Mouse (Mus musculus) forebrain, embryonic 13.5 days (tissue): ENCODE data around the gene 1700029H14Rik. TPM values are rescaled to one million over a fixed set of nuclear protein-coding genes. Genes with fewer than 3 reads are reported as not detected.
A peak's percentile ranks its signal among the peaks of the same experiment; 100 is the strongest.

Source experiments
- ATAC-seq: fragments of 200-750 bp; cut with Nextera tagmentation; 2 replicates; pipeline ENCODE4 v1.8.0; 2017
- H3K27ac ChIP-seq: fragments of 300-500 bp; sonication (generic); 2 replicates; pipeline ENCODE4 v1.5.1; 2015; ENCODE audit warnings: inconsistent platforms, mild to moderate bottlenecking, moderate library complexity
- H3K27me3 ChIP-seq: fragments of 300-500 bp; sonication (generic); 2 replicates; pipeline ENCODE4 v1.6.1; 2015; ENCODE audit warnings: mild to moderate bottlenecking, inconsistent platforms
- H3K36me3 ChIP-seq: fragments of 300-500 bp; sonication (generic); 2 replicates; pipeline ENCODE4 v1.6.1; 2015; ENCODE audit warnings: mild to moderate bottlenecking, inconsistent platforms; ENCODE audit not compliant: poor library complexity, severe bottlenecking
- H3K4me1 ChIP-seq: fragments of 300-500 bp; sonication (generic); 2 replicates; pipeline ENCODE4 v1.6.1; 2015; ENCODE audit warnings: inconsistent platforms
- H3K4me2 ChIP-seq: fragments of 300-500 bp; sonication (generic); 2 replicates; pipeline ENCODE4 v1.6.1; 2015; ENCODE audit warnings: inconsistent platforms, mild to moderate bottlenecking, moderate library complexity
- H3K4me3 ChIP-seq: fragments of 300-500 bp; sonication (generic); 2 replicates; pipeline ENCODE4 v1.5.1; 2015; ENCODE audit warnings: mild to moderate bottlenecking, inconsistent platforms
- H3K9ac ChIP-seq: fragments of 300-500 bp; sonication (generic); 2 replicates; pipeline ENCODE4 v1.6.1; 2015; ENCODE audit warnings: mild to moderate bottlenecking, inconsistent platforms
- H3K9me3 ChIP-seq: fragments of 300-500 bp; sonication (generic); replicated peaks from 2 replicates; pipeline ENCODE4 v1.6.1; 2016; ENCODE audit warnings: inconsistent platforms
- WGBS: fragments of 180-500 bp; shearing (Covaris S2); methylation state at CpG from one replicate; pipeline ENCODE4 v1.1.7; 2015; 5-methylcytosine and 5-hydroxymethylcytosine counted together
- polyA plus RNA-seq: library from polyadenylated mRNA; unstranded; fragments of >200 nt; fragmentation: Nextera tagmentation; extraction: Ambion mirVana; gene quantifications from 2 replicates; pipeline ENCODE4 v1.2.1, GENCODE M21; 2015

The 1700029H14Rik gene
- polyA plus RNA-seq, 1 experiment from 2014 or later, result not detected

DNA sequence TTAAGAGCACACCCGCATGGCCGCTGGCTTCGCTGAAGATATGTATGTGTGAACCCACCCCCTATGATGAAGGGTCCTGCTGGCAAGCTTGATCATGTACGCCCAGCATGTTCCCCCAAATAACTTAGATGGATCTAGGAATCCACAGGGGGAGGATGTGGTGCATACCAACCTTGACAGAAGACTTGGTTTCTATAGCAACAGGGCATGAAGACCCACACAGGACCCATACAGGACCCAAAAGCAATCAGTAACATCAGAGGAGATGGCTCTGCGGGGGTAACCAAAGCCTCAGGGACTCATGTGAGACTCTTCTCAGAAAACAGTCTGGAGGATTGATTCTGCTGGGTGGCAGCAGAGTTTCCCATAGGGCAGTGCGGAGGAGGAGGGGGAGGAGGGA, 29.0 kb upstream of the 1700029H14Rik start:
- ATAC-seq, result no peak
- peaks cover 8% of the 10 kb centered on the region for H3K36me3 ChIP-seq
- WGBS, result 88% methylated on average over 6 of the region's 6 CpGs

DNA sequence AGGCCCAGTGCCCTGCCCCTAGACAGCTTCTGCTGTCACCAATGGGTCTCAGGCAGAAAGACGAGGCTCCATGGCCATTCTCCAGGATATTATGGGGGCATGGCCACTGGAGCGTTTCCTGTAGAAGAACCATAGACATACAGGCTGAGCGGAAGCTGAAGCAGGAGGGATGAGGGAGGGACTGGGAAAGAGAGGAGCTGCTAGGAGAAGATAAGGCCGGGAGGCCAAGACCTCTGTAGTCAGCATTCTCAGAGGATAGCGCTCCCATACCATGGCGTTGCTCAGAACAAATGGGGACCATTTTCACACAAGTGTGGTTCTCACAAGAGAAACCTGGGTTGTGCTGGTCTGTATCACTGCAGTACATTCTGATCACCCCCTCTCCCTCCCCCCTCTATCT, 26.8 kb upstream of the 1700029H14Rik start:
- Histone ChIP-seq H3K4me1 (no peaks in the 10 kb centered on the region), H3K27me3 (no peaks in the 10 kb centered on the region), H3K27ac (no peak overlapping the region), H3K4me3 (no peak overlapping the region), H3K4me2 (no peak overlapping the region), H3K9ac (no peak overlapping the region), H3K9me3 (no peaks in the 10 kb centered on the region), H3K36me3 (peaks cover 24% of the 10 kb centered on the region)
- 88% methylated on average over 6 of the region's 6 CpGs for WGBS
- no peak for ATAC-seq

More for the DNA sequence above, 29.0 kb upstream of the 1700029H14Rik start:
- no peak overlapping the region for H3K9ac ChIP-seq
- H3K27me3 ChIP-seq, result no peaks in the 10 kb centered on the region
- no peak overlapping the region for H3K4me2 ChIP-seq
- no peak overlapping the region for H3K27ac ChIP-seq
- no peaks in the 10 kb centered on the region for H3K9me3 ChIP-seq
- H3K4me1 ChIP-seq, result no peaks in the 10 kb centered on the region
- no peak overlapping the region for H3K4me3 ChIP-seq

GRCm38 (mm10) chr8:13584652-13585051, 22.4 kb upstream of the 1700029H14Rik start:
- Histone ChIP-seq H3K4me2 (no peak overlapping the region), H3K9ac (no peak overlapping the region), H3K27me3 (no peaks in the 10 kb centered on the region), H3K9me3 (no peaks in the 10 kb centered on the region), H3K4me1 (no peaks in the 10 kb centered on the region), H3K27ac (no peak overlapping the region), H3K36me3 (peaks cover 65% of the 10 kb centered on the region), H3K4me3 (no peak overlapping the region)
- ATAC-seq, result no peak
- 87% methylated on average over 8 of the region's 8 CpGs for WGBS

GRCm38 (mm10) chr8:13577869-13578268, 15.6 kb upstream of the 1700029H14Rik start:
- 97% methylated on average over 6 of the region's 6 CpGs for WGBS
- Histone ChIP-seq H3K4me3 (no peak overlapping the region), H3K27ac (no peak overlapping the region), H3K4me2 (no peak overlapping the region), H3K27me3 (no peaks in the 10 kb centered on the region), H3K9me3 (no peaks in the 10 kb centered on the region), H3K9ac (no peak overlapping the region), H3K36me3 (peaks cover 65% of the 10 kb centered on the region), H3K4me1 (no peaks in the 10 kb centered on the region)
- no peak for ATAC-seq

- no peak for ATAC-seq
- Histone ChIP-seq H3K27ac (no peak overlapping the region), H3K36me3 (peaks cover 20% of the 10 kb centered on the region), H3K27me3 (no peaks in the 10 kb centered on the region), H3K4me2 (no peak overlapping the region), H3K9ac (no peak overlapping the region), H3K4me3 (no peak overlapping the region), H3K9me3 (no peaks in the 10 kb centered on the region), H3K4me1 (no peaks in the 10 kb centered on the region)
- WGBS, result 89% methylated on average over 11 of the region's 11 CpGs
These were observed 9.7 kb upstream of the 1700029H14Rik start for GRCm38 (mm10) chr8:13571999-13572398.

DNA sequence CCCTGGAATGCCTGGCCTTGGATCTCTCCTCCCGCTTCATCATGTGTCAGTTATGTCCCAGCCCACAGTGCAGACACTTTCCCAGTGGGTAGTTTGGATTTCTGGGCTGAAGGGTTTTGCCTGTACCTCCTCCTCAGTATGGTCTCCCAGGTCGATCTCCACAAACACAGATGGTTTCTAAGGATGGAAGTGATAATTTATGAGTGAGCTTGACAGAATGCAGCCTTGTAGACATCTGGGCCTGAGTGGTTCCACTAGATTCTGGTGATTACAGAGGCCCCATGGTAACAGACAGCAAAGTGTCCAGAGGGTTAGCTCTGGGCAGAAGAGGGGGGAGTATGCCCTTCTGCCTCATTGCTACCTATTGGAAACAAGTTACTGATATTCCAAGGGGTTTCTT, 4.7 kb downstream of the 1700029H14Rik start:
- ATAC-seq, result no peak
- Histone ChIP-seq H3K27me3 (no peaks in the 10 kb centered on the region), H3K4me3 (no peak overlapping the region), H3K4me2 (no peak overlapping the region), H3K9me3 (no peaks in the 10 kb centered on the region), H3K4me1 (no peaks in the 10 kb centered on the region), H3K36me3 (no peaks in the 10 kb centered on the region), H3K9ac (no peak overlapping the region), H3K27ac (no peak overlapping the region)
- WGBS, result 84% methylated on average over 2 of the region's 2 CpGs

DNA sequence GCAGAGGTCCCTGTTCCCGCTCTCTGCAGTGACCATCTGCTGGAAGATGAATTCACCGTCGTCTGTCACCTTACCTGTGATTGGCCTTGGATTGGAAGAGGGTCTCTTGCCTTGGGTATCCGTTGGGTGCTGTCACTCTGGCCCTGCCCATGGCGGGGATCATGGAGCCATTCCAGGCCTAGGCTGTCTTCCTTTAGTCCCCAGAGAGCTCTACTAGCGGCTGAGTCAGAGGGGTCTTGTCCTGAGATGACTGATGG, 10.8 kb downstream of the 1700029H14Rik start:
- Histone ChIP-seq H3K4me2 (no peak overlapping the region), H3K36me3 (no peaks in the 10 kb centered on the region), H3K9me3 (no peaks in the 10 kb centered on the region), H3K4me3 (no peak overlapping the region), H3K27me3 (no peaks in the 10 kb centered on the region), H3K4me1 (no peaks in the 10 kb centered on the region), H3K27ac (no peak overlapping the region), H3K9ac (no peak overlapping the region)
- 93% methylated on average over 6 of the region's 6 CpGs for WGBS
- ATAC-seq, result no peak

DNA sequence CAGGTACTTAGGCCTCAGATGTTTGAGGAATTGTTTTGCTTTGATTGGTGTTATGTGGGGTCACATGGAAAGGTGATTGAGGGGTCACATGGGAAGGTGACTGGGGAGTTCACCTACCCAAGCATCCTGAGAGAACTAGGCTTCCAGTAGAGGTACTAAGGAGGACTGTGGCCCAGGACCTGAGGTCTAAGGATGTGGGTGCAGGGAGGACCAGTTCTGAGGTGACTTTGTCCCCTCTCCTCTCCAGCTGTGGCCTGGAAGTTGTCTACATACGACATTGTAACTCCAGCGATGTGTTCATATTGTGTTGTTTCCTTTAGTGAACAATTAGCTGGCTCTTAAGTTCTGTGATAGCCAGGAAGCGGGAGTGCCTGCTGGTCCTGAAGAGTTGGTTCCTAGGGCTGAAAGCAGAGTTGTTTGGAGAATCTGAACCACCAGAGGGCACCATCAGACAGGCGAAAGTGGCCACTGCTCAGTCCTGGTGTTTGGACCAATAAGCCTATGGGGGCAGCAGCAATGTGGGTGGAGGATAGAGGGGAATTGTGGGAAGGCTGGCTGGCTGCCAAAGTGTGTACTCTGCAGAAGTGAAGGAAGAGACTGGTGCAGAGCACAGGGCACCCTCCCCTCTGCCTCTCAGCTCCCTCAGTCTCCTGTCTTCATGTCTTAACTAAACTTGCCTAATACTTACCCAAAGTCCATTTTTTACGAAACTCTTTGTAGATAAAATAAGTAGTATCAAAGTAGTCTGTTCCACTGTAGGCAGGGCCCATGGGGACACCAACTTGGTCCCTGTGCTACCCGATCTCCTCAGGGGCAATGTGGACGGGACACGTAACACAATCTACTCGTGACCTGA, 11.3 kb downstream of the 1700029H14Rik start:
- H3K27ac ChIP-seq, result no peak overlapping the region
- WGBS, result 63% methylated on average over 9 of the region's 9 CpGs
- no peak overlapping the region for H3K4me3 ChIP-seq
- H3K4me2 ChIP-seq, result no peak overlapping the region
- no peaks in the 10 kb centered on the region for H3K9me3 ChIP-seq
- no peak overlapping the region for H3K9ac ChIP-seq
- H3K36me3 ChIP-seq, result no peaks in the 10 kb centered on the region
- H3K4me1 ChIP-seq, result no peaks in the 10 kb centered on the region
- ATAC-seq, result peak; percentile 96
- no peaks in the 10 kb centered on the region for H3K27me3 ChIP-seq

DNA sequence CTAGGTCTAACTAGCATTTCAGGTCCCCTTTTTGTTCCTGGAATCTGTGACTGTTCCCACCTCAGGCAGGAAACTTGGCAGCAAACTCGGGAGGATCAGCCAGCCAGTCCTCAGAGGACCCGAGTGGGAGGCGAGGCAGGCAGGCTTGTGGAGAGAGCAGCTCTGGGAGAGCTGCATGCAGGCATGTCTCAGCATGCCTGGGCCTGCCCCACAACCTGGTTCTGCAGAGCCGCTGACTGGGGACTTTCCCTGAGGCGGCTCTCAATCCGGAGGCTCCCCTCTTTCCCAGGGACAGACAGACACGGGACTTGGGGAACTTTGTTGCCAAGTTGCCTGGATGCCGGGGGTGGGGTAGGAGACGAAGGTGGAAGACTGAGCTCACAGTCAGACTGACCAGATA, 13.4 kb downstream of the 1700029H14Rik start:
- WGBS, result 61% methylated on average over 9 of the region's 9 CpGs
- Histone ChIP-seq H3K4me1 (no peaks in the 10 kb centered on the region), H3K4me2 (no peak overlapping the region), H3K27ac (no peak overlapping the region), H3K4me3 (no peak overlapping the region), H3K36me3 (no peaks in the 10 kb centered on the region), H3K9ac (no peak overlapping the region), H3K27me3 (no peaks in the 10 kb centered on the region), H3K9me3 (0 out of 2 replicates have a peak, but pooled peaks cover 5% of the 10 kb centered on the region)
- ATAC-seq, result no peak

DNA sequence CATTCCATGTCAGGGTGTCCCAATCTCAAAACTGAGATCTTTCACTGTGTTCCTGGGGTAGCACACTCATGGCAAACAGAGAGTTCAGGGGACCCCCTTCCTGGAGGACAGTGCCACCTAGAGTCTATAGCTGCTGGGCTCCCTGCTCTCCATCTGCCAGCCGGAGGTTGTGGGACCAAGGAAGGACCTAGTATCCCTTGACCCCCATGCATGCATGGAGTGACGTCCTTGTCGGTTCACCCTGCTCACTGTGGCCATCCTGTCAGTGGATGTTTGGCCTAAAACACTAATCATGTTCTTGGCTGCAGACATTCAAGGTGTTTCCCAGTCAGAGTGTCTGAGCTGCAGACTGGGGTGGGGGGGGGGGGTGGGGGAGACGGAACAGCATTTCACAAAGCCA, 14.0 kb downstream of the 1700029H14Rik start:
- H3K36me3 ChIP-seq, result no peaks in the 10 kb centered on the region
- H3K27ac ChIP-seq, result no peak overlapping the region
- no peak overlapping the region for H3K4me3 ChIP-seq
- H3K4me1 ChIP-seq, result no peaks in the 10 kb centered on the region
- no peak overlapping the region for H3K4me2 ChIP-seq
- H3K9ac ChIP-seq, result no peak overlapping the region
- 65% methylated on average over 4 of the region's 4 CpGs for WGBS
- 0 out of 2 replicates have a peak, but pooled peaks cover 5% of the 10 kb centered on the region for H3K9me3 ChIP-seq
- ATAC-seq, result no peak
- no peaks in the 10 kb centered on the region for H3K27me3 ChIP-seq

- no peak overlapping the region for H3K9ac ChIP-seq
- no peak overlapping the region for H3K4me2 ChIP-seq
- H3K27ac ChIP-seq, result no peak overlapping the region
- H3K36me3 ChIP-seq, result no peaks in the 10 kb centered on the region
- H3K4me3 ChIP-seq, result no peak overlapping the region
- H3K27me3 ChIP-seq, result no peaks in the 10 kb centered on the region
- 81% methylated on average over 4 of the region's 4 CpGs for WGBS
- H3K4me1 ChIP-seq, result no peaks in the 10 kb centered on the region
- no peak for ATAC-seq
- 0 out of 2 replicates have a peak, but pooled peaks cover 5% of the 10 kb centered on the region for H3K9me3 ChIP-seq
These were observed 15.8 kb downstream of the 1700029H14Rik start for GRCm38 (mm10) chr8:13546421-13546820.

DNA sequence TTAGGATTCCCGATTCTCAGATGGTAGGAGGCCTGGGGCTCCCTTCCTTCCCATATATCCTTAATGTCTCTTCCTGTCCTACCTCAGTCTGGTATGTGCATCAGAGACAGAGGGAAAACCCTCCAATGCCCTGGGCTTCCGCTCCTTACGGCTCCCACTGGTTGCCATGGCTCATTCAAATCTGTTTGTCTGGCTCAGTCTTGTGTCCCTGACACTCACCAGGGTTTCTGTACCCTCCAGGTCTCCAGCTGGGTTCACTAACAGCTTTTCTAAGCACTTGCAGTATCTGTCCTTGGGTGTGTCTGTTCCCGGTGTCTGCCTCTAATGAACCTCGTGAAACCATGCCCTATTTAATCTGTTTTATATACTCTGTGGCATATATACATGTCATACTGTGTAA, 20.7 kb downstream of the 1700029H14Rik start:
- no peak for ATAC-seq
- Histone ChIP-seq H3K4me2 (no peak overlapping the region), H3K4me1 (no peaks in the 10 kb centered on the region), H3K36me3 (no peaks in the 10 kb centered on the region), H3K27ac (no peak overlapping the region), H3K4me3 (no peak overlapping the region), H3K9me3 (0 out of 2 replicates have a peak, but pooled peaks cover 5% of the 10 kb centered on the region), H3K27me3 (no peaks in the 10 kb centered on the region), H3K9ac (no peak overlapping the region)
- 76% methylated on average over 5 of the region's 5 CpGs for WGBS

- 86% methylated on average over 5 of the region's 5 CpGs for WGBS
- no peak overlapping the region for H3K27ac ChIP-seq
- no peak for ATAC-seq
- H3K4me2 ChIP-seq, result no peak overlapping the region
- no peaks in the 10 kb centered on the region for H3K4me1 ChIP-seq
- H3K36me3 ChIP-seq, result no peaks in the 10 kb centered on the region
- H3K9ac ChIP-seq, result no peak overlapping the region
- 0 out of 2 replicates have a peak, but pooled peaks cover 3% of the 10 kb centered on the region for H3K9me3 ChIP-seq
- H3K4me3 ChIP-seq, result no peak overlapping the region
- no peaks in the 10 kb centered on the region for H3K27me3 ChIP-seq
These were observed 22.1 kb downstream of the 1700029H14Rik start for GRCm38 (mm10) chr8:13540122-13540521.
